Mouse (Mus musculus): ENCODE measurements around the gene Dnah7c. TPM values are rescaled to one million over a fixed set of nuclear protein-coding genes. Genes with fewer than 3 reads are reported as not detected.
"Not testable (repeated sequence)": the region's sequence is repeated elsewhere in the genome, so short reads cannot be mapped to it uniquely, and the experiment has no call there.

The Dnah7c gene
- total RNA-seq (2021) (under 1 TPM; 0.12 to 0.41 TPM), polyA plus RNA-seq (2012; rRNA removed) (0.02 and 0.18 TPM in 2 replicates)
- long read RNA-seq, result 0 reads

GRCm38 (mm10) chr1:46425137-46425925 is at the start of gene Dnah7c:
TSS of gene Dnah7c (plus strand) at chr1:46425592.
- DNase-seq, result no peak

- DNase-seq, result not testable (repeated sequence)
These were observed 44.8 kb upstream of the Dnah7c start for GRCm38 (mm10) chr1:46380641-46381040.

- not testable (repeated sequence) for DNase-seq
These were observed 30.6 kb upstream of the Dnah7c start for GRCm38 (mm10) chr1:46394681-46395297.

GRCm38 (mm10) chr1:46408324-46409115 is 16.9 kb upstream of the Dnah7c start:
- DNase-seq, result peak; percentile 55

GRCm38 (mm10) chr1:46414798-46415197 is 10.6 kb upstream of the Dnah7c start:
- not testable (repeated sequence) for DNase-seq

GRCm38 (mm10) chr1:46416946-46417345 is 8.4 kb upstream of the Dnah7c start:
- not testable (repeated sequence) for DNase-seq

GRCm38 (mm10) chr1:46418966-46419365 is 6.4 kb upstream of the Dnah7c start:
- DNase-seq, result not testable (repeated sequence)

GRCm38 (mm10) chr1:46428401-46428800 is 3.0 kb downstream of the Dnah7c start:
- no peak for DNase-seq

GRCm38 (mm10) chr1:46514671-46515070 is 89.3 kb downstream of the Dnah7c start:
- not testable (repeated sequence) for DNase-seq

GRCm38 (mm10) chr1:46521032-46521431 is 95.6 kb downstream of the Dnah7c start:
- no peak for DNase-seq

- DNase-seq, result not testable (repeated sequence)
These were observed 101.1 kb downstream of the Dnah7c start for GRCm38 (mm10) chr1:46526537-46526936.

GRCm38 (mm10) chr1:46544812-46545421 is 119.5 kb downstream of the Dnah7c start:
- DNase-seq, result peak; percentile 13

GRCm38 (mm10) chr1:46580385-46580784 is 155.0 kb downstream of the Dnah7c start:
- no peak for DNase-seq

GRCm38 (mm10) chr1:46593826-46594225 is 168.4 kb downstream of the Dnah7c start:
- DNase-seq, result not testable (repeated sequence)

- not testable (repeated sequence) for DNase-seq
These were observed 171.0 kb downstream of the Dnah7c start for GRCm38 (mm10) chr1:46596343-46596742.

- no peak for DNase-seq
These were observed 194.9 kb downstream of the Dnah7c start for GRCm38 (mm10) chr1:46620331-46620730.

GRCm38 (mm10) chr1:46625914-46626313 is 200.5 kb downstream of the Dnah7c start:
- not testable (repeated sequence) for DNase-seq

- not testable (repeated sequence) for DNase-seq
These were observed 224.4 kb downstream of the Dnah7c start for GRCm38 (mm10) chr1:46649821-46650220.

GRCm38 (mm10) chr1:46652721-46653120 is 227.3 kb downstream of the Dnah7c start:
- not testable (repeated sequence) for DNase-seq

- not testable (repeated sequence) for DNase-seq
These were observed 299.4 kb downstream of the Dnah7c start for GRCm38 (mm10) chr1:46724810-46725209.

- DNase-seq, result no peak
These were observed 299.9 kb downstream of the Dnah7c start for GRCm38 (mm10) chr1:46725266-46725665.

GRCm38 (mm10) chr1:46725719-46726118 is 300.3 kb downstream of the Dnah7c start:
- not testable (repeated sequence) for DNase-seq

Data from adrenal gland, adult 2 months (tissue).